Mouse (Mus musculus): ENCODE measurements at regions not wholly inside any gene's neighbourhood (a gene's known extent, or its start where the extent isn't known, plus 50 kb on each side); places are given as distances from the start of the nearest gene placed in this dataset.
"Not testable (repeated sequence)": the region's sequence is repeated elsewhere in the genome, so short reads cannot be mapped to it uniquely, and the experiment has no call there.

GRCm38 (mm10) chr14:104208040-104208816, 259.6 kb downstream of the Pou4f1 start:
- no peak for DNase-seq

GRCm38 (mm10) chr14:104206602-104207001, 261.2 kb downstream of the Pou4f1 start:
- DNase-seq: peak; percentile 22

- DNase-seq: peak; percentile 28
Observed at GRCm38 (mm10) chr14:104203239-104203986, 264.4 kb downstream of the Pou4f1 start.

DNA sequence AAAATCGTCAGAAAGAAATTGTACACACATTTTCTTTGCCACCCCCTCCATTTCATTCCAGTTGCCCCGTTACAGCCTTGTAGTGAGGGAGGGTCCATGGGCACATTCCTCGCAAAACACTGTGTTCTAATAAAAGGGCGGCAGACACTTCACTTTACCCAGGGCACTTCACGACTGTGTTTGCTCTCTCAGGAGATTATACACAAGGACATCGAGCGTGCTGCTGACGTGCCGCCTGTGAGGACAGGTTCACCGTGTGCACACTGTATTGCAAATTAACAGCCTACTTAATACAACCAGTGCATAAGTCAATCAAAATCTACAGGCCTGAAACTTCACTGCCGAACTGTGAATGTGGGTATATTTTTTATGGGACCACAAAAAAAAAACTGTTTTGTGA, 274.6 kb downstream of the Pou4f1 start:
- DNase-seq: no peak

DNA sequence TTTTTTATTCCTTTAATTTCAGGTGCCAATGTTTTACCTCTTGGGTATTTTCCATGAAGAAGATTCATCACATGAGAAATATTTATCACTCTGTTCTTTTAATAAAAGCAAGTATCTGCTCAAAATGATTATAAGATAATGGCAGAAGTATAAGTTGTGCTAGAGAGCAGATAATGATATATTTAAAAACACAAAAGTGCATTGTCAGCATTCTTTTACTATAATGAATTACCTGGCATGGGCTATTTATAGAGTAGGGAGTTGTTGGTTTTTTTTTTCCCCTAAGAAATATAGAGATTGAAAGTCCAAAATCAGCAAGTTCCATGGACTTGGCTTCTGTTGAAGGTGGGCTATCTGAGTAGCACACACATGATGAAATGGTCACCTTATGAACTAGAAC, 292.7 kb downstream of the Pou4f1 start:
- DNase-seq: no peak

DNA sequence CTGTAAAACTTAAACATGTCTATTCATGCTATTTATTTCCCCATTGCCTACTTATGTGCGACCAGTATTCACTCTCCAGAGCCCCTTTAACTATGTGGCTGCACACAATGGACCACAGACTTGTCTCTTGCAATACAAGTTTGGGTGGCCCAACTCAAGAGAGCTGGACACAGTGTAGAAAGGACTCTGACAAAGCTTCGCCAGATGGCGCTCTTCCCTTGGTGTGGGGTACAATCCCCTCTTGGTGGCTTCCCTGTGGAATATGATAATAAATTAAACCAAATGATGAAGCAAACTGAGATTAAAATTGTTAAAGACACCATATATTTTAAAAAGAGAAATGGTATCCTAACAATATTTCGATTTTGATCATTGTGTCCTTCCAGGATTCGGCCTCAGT, 302.6 kb upstream of the Ednrb start:
- DNase-seq: no peak

- DNase-seq: no peak
Observed at GRCm38 (mm10) chr14:104145395-104145794, 301.2 kb upstream of the Ednrb start.

DNA sequence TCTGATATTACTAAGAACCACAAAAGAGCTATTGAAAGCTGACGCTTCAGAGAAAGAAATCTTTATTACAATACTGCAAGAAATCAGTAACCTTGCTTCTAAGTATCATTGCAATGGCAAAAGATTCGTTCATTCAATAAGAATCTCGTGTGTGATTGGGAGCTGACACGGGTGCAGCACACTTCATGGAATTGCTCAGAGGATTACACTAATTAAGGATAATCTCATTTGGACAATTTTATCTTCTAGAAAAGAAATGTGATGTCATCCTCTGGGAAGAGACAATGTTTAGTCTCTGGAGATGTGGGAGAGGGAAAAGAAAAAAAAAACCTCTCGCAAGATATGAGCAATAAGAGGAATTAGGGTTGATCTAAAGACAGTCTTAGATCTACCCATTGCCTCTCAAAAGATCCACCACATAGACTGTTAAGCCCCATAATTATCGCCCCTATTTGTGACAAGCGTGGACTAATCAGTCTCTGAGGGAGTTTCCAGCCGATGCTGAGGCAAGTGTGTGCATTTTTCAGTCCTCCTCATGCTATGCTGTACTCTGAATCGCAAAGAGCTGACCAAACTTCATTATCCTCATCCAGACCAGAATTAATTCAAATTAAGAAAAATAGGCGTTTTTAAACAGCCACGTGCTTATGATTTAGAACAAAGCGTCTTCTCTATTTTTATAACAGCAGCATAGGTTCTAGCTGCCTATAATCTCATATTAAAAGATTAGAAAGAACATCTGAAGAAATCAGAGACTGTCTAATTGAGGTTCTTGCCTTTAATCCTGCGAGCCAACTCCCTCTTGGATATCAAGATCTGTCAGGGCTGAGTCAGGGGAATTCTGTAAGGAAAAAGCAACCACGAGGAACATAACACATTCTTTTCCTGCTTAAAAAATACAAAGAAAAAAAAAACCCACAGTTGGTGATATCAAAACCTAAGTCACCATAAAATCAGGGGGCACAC, 271.1 kb upstream of the Ednrb start:
- DNase-seq: no peak

- no peak for DNase-seq
Observed at GRCm38 (mm10) chr14:104114182-104114581, 270.0 kb upstream of the Ednrb start.

DNA sequence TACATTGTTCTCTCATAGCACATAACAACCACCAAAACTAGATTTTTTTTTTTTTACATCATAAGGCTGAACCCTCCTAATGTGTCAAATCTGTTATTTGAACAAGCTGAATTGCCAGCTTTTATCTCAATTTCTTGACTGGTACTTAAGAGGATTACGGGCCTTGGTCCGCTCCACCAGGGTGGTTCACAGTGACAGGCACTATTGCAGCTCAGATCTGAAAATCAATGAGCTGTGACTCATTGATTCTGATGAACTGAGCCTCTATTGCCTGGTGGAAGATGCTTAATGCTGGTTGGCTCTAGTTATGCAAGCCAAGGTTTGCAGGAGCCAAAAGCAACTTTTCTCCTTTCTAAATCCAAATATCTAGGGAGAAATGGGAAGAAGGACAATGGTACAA, 269.2 kb upstream of the Ednrb start:
- DNase-seq: no peak

DNA sequence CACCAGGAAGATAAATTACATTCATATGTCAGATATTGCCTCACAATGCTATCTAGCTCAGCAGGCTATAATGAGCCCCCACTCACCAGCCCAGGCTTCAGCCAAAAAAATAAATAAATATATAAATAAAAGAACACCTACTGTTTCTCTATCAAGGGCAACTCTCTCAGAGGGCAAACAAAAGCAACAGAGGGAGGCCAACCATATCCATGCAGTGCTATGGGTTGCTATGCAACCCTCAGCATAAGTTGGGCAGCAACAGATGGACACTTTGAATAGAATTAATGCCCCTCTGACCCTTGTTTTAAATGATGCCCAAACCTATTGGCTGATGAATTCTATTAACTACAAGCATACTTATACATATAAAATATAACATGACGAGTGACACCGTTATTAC, 242.2 kb upstream of the Ednrb start:
- DNase-seq: no peak

GRCm38 (mm10) chr14:104064199-104064598, 220.0 kb upstream of the Ednrb start:
- DNase-seq: not testable (repeated sequence)

GRCm38 (mm10) chr14:104053697-104054096, 209.5 kb upstream of the Ednrb start:
- no peak for DNase-seq

DNA sequence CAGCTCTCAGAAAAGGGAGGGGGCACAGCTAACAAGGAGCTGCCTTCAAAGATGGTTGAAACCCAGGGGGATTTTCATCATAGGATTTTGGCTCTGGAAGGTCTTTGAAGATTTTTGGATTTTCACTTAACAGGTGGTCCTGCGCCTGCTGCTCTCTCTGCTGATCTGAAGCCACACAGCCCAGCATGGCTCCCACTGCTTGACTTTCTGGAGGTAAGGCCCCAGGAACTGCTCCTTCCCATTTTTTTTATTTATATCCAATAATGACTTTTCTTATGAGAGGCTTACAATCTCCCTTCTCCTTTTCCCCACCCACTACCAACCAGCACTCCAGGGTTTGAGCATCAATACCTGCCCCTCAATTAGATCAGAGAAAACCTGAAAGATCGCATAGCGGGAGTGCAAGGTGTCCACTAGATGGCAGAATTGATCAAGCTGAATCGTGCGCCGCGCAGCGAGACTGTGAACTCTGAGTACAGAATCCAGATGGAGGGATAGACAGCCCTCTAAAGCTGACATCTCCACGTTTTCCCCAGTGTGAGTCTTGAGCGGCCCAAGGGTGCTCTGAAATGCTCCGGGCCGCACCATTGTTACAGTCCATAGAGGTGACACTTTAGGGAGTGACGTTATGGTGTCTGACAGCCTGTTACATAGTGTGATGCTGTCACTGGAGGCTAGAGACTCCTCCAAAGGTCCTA, 194.6 kb upstream of the Ednrb start:
- peak; percentile 61 for DNase-seq

DNA sequence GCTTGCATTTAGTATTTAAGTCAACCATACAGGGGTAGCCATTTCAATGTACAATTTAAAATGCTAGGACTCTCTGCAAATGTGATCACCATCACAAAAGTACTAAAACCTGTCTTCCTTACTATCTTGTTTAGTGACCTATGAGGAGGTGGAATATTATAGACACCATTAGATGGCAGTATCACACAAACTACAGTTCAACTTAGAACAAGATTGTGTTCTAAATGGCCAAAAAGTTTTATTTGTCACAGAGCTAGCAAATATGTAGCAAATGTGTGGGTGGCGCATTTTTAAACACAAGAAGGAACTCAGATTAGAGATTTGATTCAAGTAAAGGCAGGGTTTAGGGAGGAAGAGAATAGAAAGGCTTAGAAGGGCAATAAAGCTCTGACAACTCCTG, 189.4 kb upstream of the Ednrb start:
- peak; percentile 35 for DNase-seq

- DNase-seq: no peak
Observed at GRCm38 (mm10) chr14:104030784-104031470, 186.7 kb upstream of the Ednrb start.

DNA sequence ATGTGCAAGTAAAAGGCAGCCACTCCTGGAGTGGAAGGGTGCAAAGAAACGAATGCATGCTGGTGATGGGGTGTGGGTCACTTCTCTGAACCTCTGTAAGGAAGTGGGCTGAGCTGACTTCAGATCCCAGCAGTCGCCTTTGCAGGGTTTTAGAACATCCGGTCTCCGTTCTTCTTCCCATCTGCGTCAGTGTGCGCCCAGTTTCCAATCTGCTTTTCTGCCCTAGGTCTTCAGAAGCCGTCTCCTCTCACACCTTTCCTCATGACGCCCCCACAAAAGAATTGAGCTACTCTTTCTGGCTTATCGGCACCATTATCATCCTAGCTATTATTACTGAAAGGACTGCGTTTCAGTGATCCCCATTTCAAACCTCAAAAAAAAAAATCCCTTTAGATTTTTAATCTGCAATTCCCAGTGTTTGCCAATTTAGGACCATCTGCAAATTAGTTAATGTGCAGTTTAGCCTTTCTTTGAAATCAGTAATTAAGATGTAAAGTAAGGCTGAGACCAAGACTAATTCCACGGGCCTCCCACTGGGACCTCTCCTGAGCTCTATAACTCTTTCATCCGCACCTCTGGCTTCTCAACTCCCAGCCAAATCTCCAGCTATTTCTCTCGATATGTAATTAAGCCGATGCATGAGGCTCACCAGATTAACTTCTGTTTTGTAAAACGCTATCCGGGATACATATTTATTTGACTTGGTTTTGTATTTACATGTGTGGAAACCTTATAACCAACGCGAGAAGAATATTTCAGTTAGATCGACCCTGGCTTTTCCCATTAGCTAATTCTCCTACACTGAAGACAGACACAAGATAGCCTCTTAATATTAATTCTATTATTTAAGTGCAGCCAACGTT, 185.7 kb upstream of the Ednrb start:
- no peak for DNase-seq

- DNase-seq: no peak
Observed at GRCm38 (mm10) chr14:104027900-104028285, 183.7 kb upstream of the Ednrb start.

GRCm38 (mm10) chr14:104027077-104027899, 183.1 kb upstream of the Ednrb start:
- DNase-seq: peak; percentile 73

DNA sequence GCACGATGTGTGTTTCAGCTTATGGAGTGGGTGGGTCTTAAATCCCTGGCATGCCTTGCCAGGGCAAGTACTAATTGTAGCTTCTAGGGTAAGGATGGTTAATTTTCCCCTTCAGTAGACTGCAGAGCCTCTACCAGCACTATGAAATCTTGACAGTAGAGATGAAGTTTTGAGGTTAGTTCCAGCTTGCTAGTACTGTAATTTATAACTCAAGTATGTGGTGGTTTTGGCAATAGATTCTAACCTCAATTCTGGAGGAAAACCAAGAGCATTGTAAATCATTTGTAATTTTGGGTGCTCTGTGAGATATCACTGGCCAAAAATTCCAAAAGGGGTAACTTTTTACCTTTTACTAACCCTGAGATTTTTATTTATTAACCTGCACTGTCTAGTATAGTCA, 164.3 kb upstream of the Ednrb start:
- DNase-seq: peak; percentile 61

Measured in kidney, adult 9 months (tissue).